In genomic region chr13:29415967-29416366, GRCm38 (mm10) we compare ENCODE assay signal across 12 mouse cellular contexts.
DNase-seq lines count a peak whose midpoint lies in the region; ATAC-seq lines count a peak whose summit lies in the region.
"Had no signal": no experiment of that assay in that cellular context is flagged by ENCODE, and none has a peak within 500 bp of the region (broad histone marks: within the 10 kb centered on the region; RNA-seq: fewer than 3 reads in every experiment).

No protein-coding gene starts in this region.

- no peaks in the 10 kb centered on the region for H3K9me3 ChIP-seq in heart, embryonic 13.5 days
- H3K9me3 ChIP-seq in embryonic facial prominence, embryonic 11.5 days (replicated peaks; ENCODE audit: control insufficient read depth, low read length): no peaks in the 10 kb centered on the region
- H3K9me3 ChIP-seq in hindbrain, embryonic 13.5 days: no peaks in the 10 kb centered on the region
- H3K9me3 ChIP-seq in midbrain, embryonic 15.5 days: no peaks in the 10 kb centered on the region

- DNase-seq in heart, adult 8-10 months (ENCODE audit: low spot score): no peak
- no peak for DNase-seq in embryonic facial prominence, embryonic 11.5 days (ENCODE audit: low spot score)
- DNase-seq in left cerebral cortex, adult 18-20 months (ENCODE audit: low spot score in 2 of 2): no peak
- DNase-seq in spleen, adult 18-20 months: no peak
- DNase-seq in right cerebral cortex, postnatal 25 days: no peak
- DNase-seq: adrenal gland, postnatal 10 days; cerebellum, adult 2 months; kidney, adult 8-10 months; lung, adult 2 months had no signal

- no peak overlapping the region for H3K4me3 ChIP-seq in heart, embryonic 13.5 days
- H3K4me3 ChIP-seq in embryonic facial prominence, embryonic 11.5 days (ENCODE audit: low read depth, low read length): no peak overlapping the region
- H3K4me3 ChIP-seq in hindbrain, embryonic 13.5 days: no peak overlapping the region
- no peak overlapping the region for H3K4me3 ChIP-seq in midbrain, embryonic 15.5 days

- H3K36me3 ChIP-seq in heart, embryonic 13.5 days: no peaks in the 10 kb centered on the region
- no peaks in the 10 kb centered on the region for H3K36me3 ChIP-seq in embryonic facial prominence, embryonic 11.5 days (replicated peaks; ENCODE audit: control insufficient read depth, insufficient read depth, low read depth, low read length)
- no peaks in the 10 kb centered on the region for H3K36me3 ChIP-seq in hindbrain, embryonic 13.5 days
- H3K36me3 ChIP-seq in midbrain, embryonic 15.5 days (replicated peaks): no peaks in the 10 kb centered on the region

- H3K27me3 ChIP-seq in heart, embryonic 13.5 days (replicated peaks): no peaks in the 10 kb centered on the region
- no peaks in the 10 kb centered on the region for H3K27me3 ChIP-seq in embryonic facial prominence, embryonic 11.5 days (ENCODE audit: control insufficient read depth, insufficient read depth, low read length)
- H3K27me3 ChIP-seq in hindbrain, embryonic 13.5 days: no peaks in the 10 kb centered on the region
- H3K27me3 ChIP-seq in midbrain, embryonic 15.5 days (replicated peaks): no peaks in the 10 kb centered on the region

- 49% methylated on average over 2 of the region's 2 CpGs for WGBS in heart, embryonic 13.5 days
- WGBS in embryonic facial prominence, embryonic 11.5 days: 31% methylated on average over 2 of the region's 2 CpGs
- 17% methylated on average over 2 of the region's 2 CpGs for whole genome bisulfite sequencing in hindbrain, embryonic 13.5 days
- WGBS in midbrain, embryonic 15.5 days: 18% methylated on average over 2 of the region's 2 CpGs

- peaks cover 36% of the 10 kb centered on the region for H3K4me1 ChIP-seq in heart, embryonic 13.5 days
- no peaks in the 10 kb centered on the region for H3K4me1 ChIP-seq in embryonic facial prominence, embryonic 11.5 days (ENCODE audit: control insufficient read depth, insufficient read depth, low read length)
- H3K4me1 ChIP-seq in hindbrain, embryonic 13.5 days (replicated peaks): peaks cover 37% of the 10 kb centered on the region
- H3K4me1 ChIP-seq in midbrain, embryonic 15.5 days: peaks cover 35% of the 10 kb centered on the region

- no peak overlapping the region for H3K9ac ChIP-seq in heart, embryonic 13.5 days
- no peak overlapping the region for H3K9ac ChIP-seq in embryonic facial prominence, embryonic 11.5 days (replicated peaks; ENCODE audit: low read length)
- no peak overlapping the region for H3K9ac ChIP-seq in hindbrain, embryonic 13.5 days
- H3K9ac ChIP-seq in midbrain, embryonic 15.5 days: no peak overlapping the region

- ATAC-seq in heart, embryonic 13.5 days (ENCODE audit: extremely low read depth, insufficient number of reproducible peaks, low FRiP score, low TSS enrichment): no peak
- peak; percentile 52; the same call in 1 of the 2 replicates for ATAC-seq in embryonic facial prominence, embryonic 11.5 days (replicated peaks; ENCODE audit: insufficient number of reproducible peaks, low FRiP score, low TSS enrichment, low read depth)
- peak; percentile 60 for ATAC-seq in hindbrain, embryonic 13.5 days (ENCODE audit: low FRiP score)
- ATAC-seq in midbrain, embryonic 15.5 days (replicated peaks): peak; percentile 69

- H3K4me2 ChIP-seq in heart, embryonic 13.5 days: no peak overlapping the region
- H3K4me2 ChIP-seq in embryonic facial prominence, embryonic 11.5 days (ENCODE audit: low read depth, low read length): no peak overlapping the region
- H3K4me2 ChIP-seq in hindbrain, embryonic 13.5 days: 0 out of 2 replicates have a peak overlapping the region, but pooled peaks have one; percentile 6
- no peak overlapping the region for H3K4me2 ChIP-seq in midbrain, embryonic 15.5 days

- peak overlapping the region; percentile 38; the same call in 1 of the 2 replicates for H3K27ac ChIP-seq in heart, embryonic 13.5 days (replicated peaks)
- 0 out of 2 replicates have a peak overlapping the region, but pooled peaks have one; percentile 53 for H3K27ac ChIP-seq in embryonic facial prominence, embryonic 11.5 days (replicated peaks; ENCODE audit: low read depth, low read length)
- peak overlapping the region; percentile 93 for H3K27ac ChIP-seq in hindbrain, embryonic 13.5 days
- peak overlapping the region; percentile 77 for H3K27ac ChIP-seq in midbrain, embryonic 15.5 days

Comparison
In these comparisons a context has a peak if more than half of its experiments do, and no peak if none do; other contexts are left out.
1. H3K27ac ChIP-seq: peak in every context shown above with its lines; median percentile 93 in hindbrain, embryonic 13.5 days; 77 in midbrain, embryonic 15.5 days; 53 in embryonic facial prominence, embryonic 11.5 days; 38 in heart, embryonic 13.5 days.